Mouse (Mus musculus): Measurements from ENCODE around the gene Gm12184. TPM values are rescaled to one million over a fixed set of nuclear protein-coding genes. Genes with fewer than 3 reads are reported as not detected.

Gm12184 gene
- polyA plus RNA-seq, 2 experiments from 2014 or later = 0.92 to 4.1 TPM

Other genes with a start within 250 kb of the Gm12184 start
- 1,000 to 10,000 TPM; 1,099 to 1,661 TPM for gene Rack1, start 26.3 kb downstream of the Gm12184 start, polyA plus RNA-seq (2017; shearing (Covaris generic))
- gene Trim41, start 9.3 kb downstream of the Gm12184 start, polyA plus RNA-seq (2017; shearing (Covaris generic)) = 1 to 10 TPM; 2.0 to 3.7 TPM
- gene Trim7, start 515 bp downstream of the Gm12184 start, polyA plus RNA-seq (2017; shearing (Covaris generic)) = 1 to 10 TPM in 1 of 2 experiments, under 1 TPM in 1; 0.77 to 2.1 TPM
- gene Irgm1, start 45.0 kb upstream of the Gm12184 start, polyA plus RNA-seq (2017; shearing (Covaris generic)) = 100 to 1,000 TPM; 189 to 229 TPM
- 1 to 10 TPM in 1 of 2 experiments, under 1 TPM in 1; 0.39 to 1.1 TPM for gene Gm5431, start 75.6 kb upstream of the Gm12184 start, polyA plus RNA-seq (2017; shearing (Covaris generic))
- 100 to 1,000 TPM; 248 to 283 TPM for gene Psme2b, start 119.5 kb upstream of the Gm12184 start, polyA plus RNA-seq (2017; shearing (Covaris generic))
- 1 to 10 TPM in 1 of 2 experiments, under 1 TPM in 1; 0.92 to 1.1 TPM for gene Olfr56, start 152.2 kb upstream of the Gm12184 start, polyA plus RNA-seq (2017; shearing (Covaris generic))
- 100 to 1,000 TPM; 159 to 268 TPM for gene 9930111J21Rik1, start 152.7 kb upstream of the Gm12184 start, polyA plus RNA-seq (2017; shearing (Covaris generic))
- gene Gm12185, start 165.6 kb upstream of the Gm12184 start, polyA plus RNA-seq (2017; shearing (Covaris generic)) = 1 to 10 TPM; 7.0 to 8.0 TPM
- gene Tgtp1, start 167.5 kb upstream of the Gm12184 start, polyA plus RNA-seq (2017; shearing (Covaris generic)) = 100 to 1,000 TPM; 337 to 352 TPM
- gene 9930111J21Rik2, start 224.6 kb upstream of the Gm12184 start, polyA plus RNA-seq (2017; shearing (Covaris generic)) = 100 to 1,000 TPM; 148 to 213 TPM
- gene Tgtp2, start 237.6 kb upstream of the Gm12184 start, polyA plus RNA-seq (2017; shearing (Covaris generic)) = 100 to 1,000 TPM; 424 to 495 TPM
- 100 to 1,000 TPM; 473 to 495 TPM for gene Ifi47, start 249.9 kb upstream of the Gm12184 start, polyA plus RNA-seq (2017; shearing (Covaris generic))

Measured in CD4-positive, CD25-positive, alpha-beta regulatory T cell, adult 4 months (primary cell).